Mouse (Mus musculus): ENCODE data around the gene Eid2. TPM values are rescaled to one million over a fixed set of nuclear protein-coding genes. Genes with fewer than 3 reads are reported as not detected.

Gene Eid2
- polyA plus RNA-seq, 1 experiment from 2014 or later = 1.9 TPM

GRCm38 (mm10) chr7:28268576-28268975 lies 895 bp downstream of the Eid2 start:
- H3K27ac ChIP-seq (replicated peaks) = peak overlapping the region; percentile 96
- peaks cover 18% of the 10 kb centered on the region for H3K9me3 ChIP-seq (replicated peaks)
- no peaks in the 10 kb centered on the region for H3K27me3 ChIP-seq (ENCODE audit: low read depth, poor library complexity, severe bottlenecking)
- WGBS = 37% methylated on average over 16 of the region's 16 CpGs
- H3K4me1 ChIP-seq = peaks cover 15% of the 10 kb centered on the region
- H3K4me3 ChIP-seq = peak overlapping the region; percentile 88
- DNase-seq (ENCODE audit: low spot score) = no peak
- peaks cover 45% of the 10 kb centered on the region for H3K36me3 ChIP-seq

DNA sequence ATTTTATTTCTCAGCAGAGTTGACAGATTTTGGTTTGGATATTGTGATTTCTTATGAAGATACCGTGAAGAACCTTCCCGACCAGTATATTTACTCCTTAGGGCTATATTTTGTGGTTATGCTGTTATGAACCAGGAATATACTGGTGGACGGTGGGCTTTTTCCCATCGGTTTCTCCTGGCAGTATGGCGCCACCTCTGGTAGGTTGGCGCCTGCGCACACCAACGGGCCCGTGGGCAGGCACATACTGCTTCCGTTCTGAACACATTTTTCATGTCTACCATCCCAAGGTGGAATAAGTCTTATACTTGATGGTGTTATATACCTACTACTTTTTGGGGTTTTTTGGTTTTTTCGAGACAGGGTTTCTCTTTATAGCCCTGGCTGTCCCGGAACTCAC lies 1.7 kb downstream of the Eid2 start:
- Histone ChIP-seq H3K27ac (replicated peaks) (no peak overlapping the region), H3K27me3 (ENCODE audit: low read depth, poor library complexity, severe bottlenecking) (no peaks in the 10 kb centered on the region), H3K9me3 (replicated peaks) (peaks cover 18% of the 10 kb centered on the region), H3K36me3 (peaks cover 48% of the 10 kb centered on the region), H3K4me3 (peak overlapping the region; percentile 88; the same call in 1 of the 2 replicates), H3K4me1 (peaks cover 15% of the 10 kb centered on the region)
- peak; percentile 24 for DNase-seq (ENCODE audit: low spot score)
- 92% methylated on average over 12 of the region's 12 CpGs for WGBS

- WGBS = 71% methylated on average over 3 of the region's 3 CpGs
- DNase-seq (ENCODE audit: low spot score) = no peak
- no peak overlapping the region for H3K27ac ChIP-seq (replicated peaks)
- peaks cover 48% of the 10 kb centered on the region for H3K36me3 ChIP-seq
- no peaks in the 10 kb centered on the region for H3K27me3 ChIP-seq (ENCODE audit: low read depth, poor library complexity, severe bottlenecking)
- peaks cover 15% of the 10 kb centered on the region for H3K4me1 ChIP-seq
- no peak overlapping the region for H3K4me3 ChIP-seq
- peaks cover 18% of the 10 kb centered on the region for H3K9me3 ChIP-seq (replicated peaks)
Measured at GRCm38 (mm10) chr7:28271761-28272160, 4.1 kb downstream of the Eid2 start.

DNA sequence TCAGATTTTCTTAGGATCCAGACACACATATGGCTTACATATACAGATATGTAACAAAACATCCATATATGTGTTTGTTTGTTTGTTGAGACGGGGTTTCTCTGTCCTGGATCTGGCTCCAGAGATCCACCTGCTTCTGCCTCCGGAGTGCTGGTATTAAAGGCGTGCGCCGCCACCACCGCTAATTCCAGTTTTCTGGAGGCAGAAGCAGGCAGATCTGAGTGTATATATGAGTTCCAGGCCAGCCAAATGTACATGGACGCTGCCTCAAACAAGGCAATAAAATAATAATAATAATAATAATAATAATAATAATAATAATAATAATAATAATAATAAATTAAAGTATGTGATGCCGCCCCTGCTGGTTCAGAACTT lies 9.5 kb downstream of the Eid2 start:
- Histone ChIP-seq H3K36me3 (peaks cover 16% of the 10 kb centered on the region), H3K4me1 (peaks cover 8% of the 10 kb centered on the region), H3K27me3 (ENCODE audit: low read depth, poor library complexity, severe bottlenecking) (no peaks in the 10 kb centered on the region), H3K4me3 (peak overlapping the region; percentile 68; the same call in 1 of the 2 replicates), H3K27ac (replicated peaks) (no peak overlapping the region), H3K9me3 (replicated peaks) (no peaks in the 10 kb centered on the region)
- DNase-seq (ENCODE audit: low spot score) = no peak
- 62% methylated on average over 8 of the region's 8 CpGs for WGBS

- WGBS = 4% methylated on average over 68 of the region's 68 CpGs
- Histone ChIP-seq H3K9me3 (replicated peaks) (no peaks in the 10 kb centered on the region; the same call in 1 of the 2 replicates), H3K4me3 (peak within 1 kb of the TSS; percentile 68), H3K36me3 (peaks cover 11% of the 10 kb centered on the region), H3K27me3 (ENCODE audit: low read depth, poor library complexity, severe bottlenecking) (no peaks in the 10 kb centered on the region), H3K4me1 (peaks cover 8% of the 10 kb centered on the region), H3K27ac (replicated peaks) (peak within 1 kb of the TSS; percentile 92)
- DNase-seq (ENCODE audit: low spot score) = peak; percentile 96
Measured at GRCm38 (mm10) chr7:28277615-28278278, 10.1 kb downstream of the Eid2 start, which contains the start of gene Eid2b. TSS of gene Eid2b (plus strand) at chr7:28277739.

GRCm38 (mm10) chr7:28278279-28278652 lies 10.6 kb downstream of the Eid2 start:
- H3K36me3 ChIP-seq = peaks cover 6% of the 10 kb centered on the region
- H3K27me3 ChIP-seq (ENCODE audit: low read depth, poor library complexity, severe bottlenecking) = no peaks in the 10 kb centered on the region
- DNase-seq (ENCODE audit: low spot score) = no peak
- 84% methylated on average over 7 of the region's 7 CpGs for WGBS
- H3K4me1 ChIP-seq = peaks cover 8% of the 10 kb centered on the region
- H3K4me3 ChIP-seq = peak overlapping the region; percentile 68
- H3K9me3 ChIP-seq (replicated peaks) = no peaks in the 10 kb centered on the region; the same call in 1 of the 2 replicates
- H3K27ac ChIP-seq (replicated peaks) = peak overlapping the region; percentile 92

GRCm38 (mm10) chr7:28280630-28281029 lies 12.9 kb downstream of the Eid2 start:
- H3K9me3 ChIP-seq (replicated peaks) = no peaks in the 10 kb centered on the region; the same call in 1 of the 2 replicates
- H3K27me3 ChIP-seq (ENCODE audit: low read depth, poor library complexity, severe bottlenecking) = no peaks in the 10 kb centered on the region
- peaks cover 8% of the 10 kb centered on the region for H3K4me1 ChIP-seq
- DNase-seq (ENCODE audit: low spot score) = no peak
- no peaks in the 10 kb centered on the region for H3K36me3 ChIP-seq
- no peak overlapping the region for H3K4me3 ChIP-seq
- H3K27ac ChIP-seq (replicated peaks) = no peak overlapping the region
- WGBS = 74% methylated on average over 7 of the region's 7 CpGs

- peak overlapping the region; percentile 75 for H3K27ac ChIP-seq (replicated peaks)
Measured at GRCm38 (mm10) chr7:28290165-28290564, 22.5 kb downstream of the Eid2 start.

GRCm38 (mm10) chr7:28290638-28291590 lies 23.2 kb downstream of the Eid2 start, which contains the start of gene Selenov:
TSS of gene Selenov (minus strand) at chr7:28291186.
- Histone ChIP-seq H3K9me3 (replicated peaks) (no peaks in the 10 kb centered on the region), H3K4me3 (peak within 1 kb of the TSS; percentile 48), H3K4me1 (peaks cover 45% of the 10 kb centered on the region), H3K27me3 (ENCODE audit: low read depth, poor library complexity, severe bottlenecking) (peaks cover 81% of the 10 kb centered on the region), H3K27ac (replicated peaks) (peak within 1 kb of the TSS; percentile 75), H3K36me3 (peaks cover 15% of the 10 kb centered on the region; the same call in 1 of the 2 replicates)
- DNase-seq (ENCODE audit: low spot score) = peak; percentile 59
- 1% methylated on average over 52 of the region's 52 CpGs for WGBS

More at GRCm38 (mm10) chr7:28290165-28290564, 22.5 kb downstream of the Eid2 start:
- 1% methylated on average over 18 of the region's 18 CpGs for WGBS
- peaks cover 15% of the 10 kb centered on the region; the same call in 1 of the 2 replicates for H3K36me3 ChIP-seq
- H3K9me3 ChIP-seq (replicated peaks) = no peaks in the 10 kb centered on the region
- peak; percentile 53 for DNase-seq (ENCODE audit: low spot score)
- peaks cover 74% of the 10 kb centered on the region for H3K27me3 ChIP-seq (ENCODE audit: low read depth, poor library complexity, severe bottlenecking)
- peak overlapping the region; percentile 48 for H3K4me3 ChIP-seq
- peaks cover 42% of the 10 kb centered on the region for H3K4me1 ChIP-seq

DNA sequence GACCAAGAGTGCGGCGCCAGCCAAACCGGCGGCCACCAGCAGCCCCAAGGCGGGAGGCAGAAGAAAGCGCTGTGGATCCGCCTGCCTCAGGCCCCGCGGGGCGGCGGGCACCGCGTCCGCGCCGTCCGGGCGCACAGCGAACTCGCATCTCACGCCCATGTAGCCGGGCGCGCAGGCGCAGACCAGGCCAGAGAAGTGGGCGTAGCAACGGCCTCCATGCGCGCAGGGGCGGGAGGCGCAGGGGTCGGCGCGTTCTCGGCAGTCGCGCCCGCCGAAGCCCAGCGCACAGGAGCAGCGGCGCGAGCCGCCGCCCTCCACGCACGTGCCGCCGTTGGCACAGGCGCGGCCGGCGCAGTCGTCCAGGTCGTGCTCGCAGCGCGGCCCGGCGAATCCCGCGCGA lies 26.8 kb downstream of the Eid2 start:
- peaks cover 100% of the 10 kb centered on the region for H3K27me3 ChIP-seq (ENCODE audit: low read depth, poor library complexity, severe bottlenecking)
- peaks cover 37% of the 10 kb centered on the region for H3K36me3 ChIP-seq
- H3K4me3 ChIP-seq = peak overlapping the region; percentile 63
- H3K9me3 ChIP-seq (replicated peaks) = no peaks in the 10 kb centered on the region
- H3K4me1 ChIP-seq = peaks cover 53% of the 10 kb centered on the region
- peak; percentile 82 for DNase-seq (ENCODE audit: low spot score)
- 4% methylated on average over 63 of the region's 63 CpGs for WGBS
- H3K27ac ChIP-seq (replicated peaks) = peak overlapping the region; percentile 75

DNA sequence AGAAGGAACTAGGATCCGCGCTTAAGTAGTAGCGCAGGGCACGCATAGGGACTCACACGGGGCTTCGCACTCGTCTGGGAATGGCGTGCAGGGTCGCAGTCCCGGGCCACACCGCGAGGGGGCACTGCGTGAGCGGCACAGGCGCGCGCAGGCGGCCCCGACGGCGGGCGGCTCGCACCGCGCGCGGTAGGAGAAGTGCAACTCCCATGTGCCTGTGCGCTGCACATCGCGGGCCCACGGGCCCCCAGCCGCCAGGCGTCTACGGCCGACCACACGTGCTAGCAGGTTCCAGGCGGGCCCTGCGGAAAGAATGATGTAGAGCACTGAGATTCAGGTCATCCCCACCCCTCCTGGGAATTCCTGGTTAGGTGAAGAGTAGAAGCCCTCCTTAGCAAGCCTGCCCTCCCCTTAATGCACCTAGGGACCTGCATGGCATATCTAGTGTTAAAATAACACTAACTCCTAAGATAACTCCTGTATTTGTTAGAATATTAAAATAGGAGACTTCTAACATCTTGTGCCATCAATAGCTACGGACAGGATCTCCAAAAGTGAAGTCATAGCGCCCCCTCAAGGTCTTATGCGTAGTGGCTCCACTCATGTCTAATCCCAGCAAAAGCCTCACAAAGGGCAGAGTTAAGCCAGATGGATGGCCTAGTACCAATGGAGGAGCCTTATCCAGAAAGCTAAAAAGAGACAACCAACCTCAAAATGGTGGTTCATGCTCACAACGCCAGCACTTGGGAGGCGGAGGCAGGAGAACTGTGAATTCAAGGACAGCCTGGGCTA lies 31.4 kb downstream of the Eid2 start:
- Histone ChIP-seq H3K27me3 (ENCODE audit: low read depth, poor library complexity, severe bottlenecking) (peaks cover 84% of the 10 kb centered on the region), H3K9me3 (replicated peaks) (no peaks in the 10 kb centered on the region), H3K36me3 (peaks cover 29% of the 10 kb centered on the region), H3K27ac (replicated peaks) (peak overlapping the region; percentile 93), H3K4me1 (peaks cover 73% of the 10 kb centered on the region), H3K4me3 (peak overlapping the region; percentile 63)
- WGBS = 22% methylated on average over 41 of the region's 43 CpGs
- peak; percentile 63 for DNase-seq (ENCODE audit: low spot score)
